Mouse (Mus musculus): ENCODE results near the gene Cacna1c.

Gene Cacna1c

DNA sequence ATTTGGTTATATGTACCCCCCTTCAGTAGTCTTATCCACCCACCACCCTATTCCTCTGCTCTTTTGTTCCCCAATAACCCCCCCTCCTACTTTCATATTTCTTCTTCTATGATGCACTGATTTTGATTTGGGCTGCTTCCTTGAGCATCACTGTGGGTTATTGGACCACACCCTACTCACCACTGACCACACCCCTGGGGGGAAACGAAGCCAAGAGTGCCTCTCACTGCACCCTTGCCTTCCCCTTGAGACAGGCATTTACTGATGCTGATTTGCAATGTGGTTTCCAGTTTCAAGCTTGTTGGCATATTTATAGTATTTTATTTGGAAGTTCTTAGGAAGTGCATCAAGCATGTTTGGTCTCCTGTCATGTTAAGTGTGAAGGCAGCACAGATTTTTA, 337.8 kb downstream of the Cacna1c start:
- no peak for DNase-seq (ENCODE audit: low spot score in 2 of 2)

DNA sequence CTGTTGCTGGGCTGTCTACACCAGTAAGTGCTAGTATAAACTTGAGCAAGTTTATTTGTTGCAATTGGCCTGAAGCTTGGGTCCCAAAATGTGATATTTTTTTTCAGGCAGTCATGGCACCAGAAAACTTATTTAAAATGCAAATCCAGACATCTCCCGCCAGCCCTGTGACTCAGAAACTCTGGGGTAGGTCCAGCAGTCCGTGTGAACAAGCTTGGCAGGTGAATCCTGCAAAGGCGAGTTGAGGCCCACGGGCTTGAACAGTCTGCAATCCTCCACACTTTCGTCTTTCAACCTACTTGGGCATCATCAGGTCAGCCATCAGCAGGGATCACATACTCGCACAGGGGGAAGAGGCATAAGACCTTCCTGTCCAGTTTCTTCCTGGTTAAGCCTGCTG, 344.1 kb downstream of the Cacna1c start:
- no peak for DNase-seq (ENCODE audit: low spot score in 2 of 2)

- no peak for DNase-seq (ENCODE audit: low spot score in 2 of 2)
Measured at GRCm38 (mm10) chr6:118851086-118851485, 345.1 kb downstream of the Cacna1c start.

DNA sequence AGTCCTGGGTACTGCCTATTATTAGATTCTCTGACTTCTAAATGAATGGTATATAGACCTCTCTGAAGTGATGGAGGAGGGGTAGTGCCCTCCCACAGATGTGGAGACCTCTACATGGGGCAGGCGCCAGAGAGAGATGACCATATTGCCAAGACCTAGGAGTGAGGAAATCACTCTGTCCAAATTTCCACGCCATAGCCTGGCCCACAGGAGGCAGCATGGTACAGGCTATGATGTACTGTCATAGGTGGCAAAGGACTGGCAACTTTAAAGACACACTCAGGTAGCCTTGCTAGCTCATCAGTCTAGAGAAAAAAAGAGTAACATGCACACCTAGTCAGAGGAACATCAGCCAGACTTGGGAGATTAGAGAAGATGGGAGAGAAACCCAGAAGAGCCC, 347.6 kb downstream of the Cacna1c start:
- peak in 1 of 2 experiments; percentile 13 for DNase-seq (ENCODE audit: low spot score in 2 of 2)

DNA sequence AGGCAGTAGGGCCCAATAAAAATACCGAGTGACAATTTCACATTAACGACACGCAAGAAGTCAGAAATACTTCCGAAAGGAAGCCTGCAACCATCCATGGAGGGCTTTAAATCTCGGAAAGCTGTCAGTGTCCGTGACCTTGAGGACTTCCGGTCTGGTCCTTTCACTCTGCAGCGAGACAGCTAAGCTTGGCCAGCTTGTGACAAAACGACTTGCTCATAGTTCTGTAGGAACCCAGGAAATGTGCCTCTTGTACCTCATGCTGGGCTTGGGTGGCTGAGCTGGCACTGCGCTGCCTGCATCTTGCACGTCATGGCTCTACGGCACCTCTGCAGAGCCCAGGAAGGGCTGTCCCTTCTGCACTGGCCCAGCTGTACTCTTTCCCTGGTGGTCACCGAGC, 348.5 kb downstream of the Cacna1c start:
- no peak for DNase-seq (ENCODE audit: low spot score in 2 of 2)

DNA sequence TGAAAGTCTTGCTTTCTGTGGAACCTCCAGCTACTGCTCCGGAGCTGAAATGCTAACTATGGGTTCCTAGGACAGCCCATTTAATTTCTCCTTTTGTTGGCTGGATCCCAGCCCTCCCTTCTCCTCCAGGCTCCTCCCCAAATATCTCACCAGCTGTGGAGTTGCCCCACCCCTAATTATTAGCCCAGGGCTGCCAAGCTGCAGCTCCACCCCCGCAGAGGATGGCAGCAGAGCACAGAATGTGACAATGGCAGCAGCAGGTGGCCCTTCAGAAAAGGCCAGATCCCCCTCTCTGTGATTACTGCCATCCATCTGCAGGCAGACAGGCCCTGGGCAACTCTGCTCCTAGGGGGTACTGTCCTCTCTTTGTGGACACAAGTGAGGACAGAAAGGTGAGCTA, 350.4 kb downstream of the Cacna1c start:
- DNase-seq (ENCODE audit: low spot score in 2 of 2): no peak

- no peak for DNase-seq (ENCODE audit: low spot score in 2 of 2)
Measured at GRCm38 (mm10) chr6:118845180-118845579, 351.0 kb downstream of the Cacna1c start.

DNA sequence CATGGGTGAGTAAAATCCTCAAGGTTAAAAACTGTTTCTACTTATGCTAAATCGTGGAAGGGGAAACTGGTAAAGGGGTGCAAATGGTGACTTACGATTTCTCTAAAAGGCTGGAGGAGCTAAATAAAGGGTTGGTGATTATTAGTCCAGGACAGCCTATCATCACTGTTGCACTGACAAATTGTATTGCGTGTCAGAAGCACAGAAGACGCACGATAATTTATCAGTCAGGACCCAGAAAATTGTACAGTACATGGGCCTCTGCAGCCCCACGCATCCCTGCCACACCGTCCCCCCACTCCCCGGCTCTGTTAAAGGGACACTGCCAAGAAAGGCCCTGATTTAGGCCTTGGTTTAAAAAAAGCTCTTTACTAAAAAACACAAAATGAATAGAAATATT, 352.7 kb downstream of the Cacna1c start:
- no peak for DNase-seq (ENCODE audit: low spot score in 2 of 2)

DNA sequence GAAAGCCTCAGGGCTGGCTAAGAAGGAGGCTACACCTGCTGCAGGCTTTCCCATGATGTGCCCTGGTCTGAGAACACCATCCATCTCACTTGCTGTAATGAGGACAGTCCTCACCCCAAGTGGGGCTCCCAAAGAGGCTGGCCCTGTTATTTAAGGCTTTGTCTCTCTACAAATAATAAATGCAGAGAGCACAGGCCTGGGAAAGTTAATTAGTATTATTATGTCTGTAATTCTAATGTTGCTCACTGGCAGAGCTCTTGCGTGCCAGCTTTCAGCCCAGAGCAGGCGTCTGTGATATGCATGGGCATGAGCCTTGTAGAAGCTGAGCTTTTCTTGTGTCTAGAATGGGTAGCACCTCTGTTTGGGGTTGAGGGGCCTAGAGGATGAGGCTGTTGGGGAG, 354.3 kb downstream of the Cacna1c start:
- no peak for DNase-seq (ENCODE audit: low spot score in 2 of 2)

DNA sequence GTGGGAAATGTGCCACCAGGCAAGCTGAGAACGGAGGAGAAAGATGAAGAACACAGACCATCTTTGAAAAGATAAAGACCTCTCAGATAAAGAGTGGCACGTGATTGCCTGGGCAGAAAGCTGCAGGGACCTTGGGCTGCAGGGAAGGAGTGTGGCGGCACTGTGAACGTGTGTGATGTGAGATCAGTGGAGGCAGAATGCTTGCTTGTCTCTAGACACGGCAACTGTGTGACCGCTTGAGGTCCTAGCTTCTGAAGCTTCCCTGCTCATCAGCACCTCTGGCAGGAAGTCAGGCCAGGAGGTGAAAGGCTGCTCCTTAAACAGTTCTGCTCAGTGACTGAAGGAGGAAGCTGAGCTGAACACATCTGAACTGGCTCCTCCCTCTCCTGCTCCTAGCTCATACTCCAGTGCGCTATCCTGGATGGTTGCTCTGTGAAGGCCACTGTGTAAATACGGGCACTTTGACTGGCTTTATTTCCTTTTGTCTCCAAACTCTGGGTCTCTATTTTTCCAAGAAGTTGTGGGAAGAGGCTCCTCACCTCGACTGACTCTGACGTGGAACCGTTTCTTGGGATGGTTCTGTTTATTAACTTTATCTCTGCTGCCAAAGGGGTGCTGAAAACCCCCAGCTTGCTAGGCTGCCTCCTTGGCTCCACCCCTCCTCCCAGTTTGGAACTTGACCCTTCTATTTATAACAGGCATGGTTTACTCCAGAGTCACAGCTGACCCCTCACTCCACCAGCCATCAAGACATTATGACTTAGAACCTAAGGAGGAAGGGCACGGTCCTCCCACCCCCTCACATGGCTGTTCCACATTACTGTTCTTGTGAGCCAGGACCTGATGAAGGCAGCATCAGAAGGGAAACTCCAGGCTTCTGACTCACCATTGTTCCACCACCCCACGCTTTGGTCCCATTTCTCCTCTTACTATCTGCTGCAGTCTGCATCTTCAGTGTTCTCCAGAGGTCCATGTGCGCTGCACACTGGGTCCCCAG, 357.0 kb downstream of the Cacna1c start:
- DNase-seq (ENCODE audit: low spot score in 2 of 2): no peak

DNA sequence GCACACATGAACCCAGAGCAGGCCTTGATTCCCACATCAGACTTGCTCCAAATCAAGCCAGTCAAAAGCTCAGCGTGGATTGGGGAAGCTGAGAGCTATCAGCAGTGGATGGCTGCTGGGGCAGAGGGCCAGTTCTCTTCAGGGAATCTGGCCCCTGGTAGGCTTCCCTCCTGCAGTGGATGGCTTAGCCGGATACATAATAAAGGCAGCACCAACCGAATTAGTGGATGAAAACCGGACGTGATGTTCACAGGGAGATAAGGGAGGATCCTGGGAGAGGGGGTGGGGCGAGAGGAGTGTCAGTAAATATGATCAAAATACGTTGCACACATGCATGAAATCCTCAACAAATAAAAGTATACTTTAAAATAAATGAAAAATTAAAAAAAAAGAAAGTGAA, 359.5 kb downstream of the Cacna1c start:
- no peak for DNase-seq (ENCODE audit: low spot score in 2 of 2)

DNA sequence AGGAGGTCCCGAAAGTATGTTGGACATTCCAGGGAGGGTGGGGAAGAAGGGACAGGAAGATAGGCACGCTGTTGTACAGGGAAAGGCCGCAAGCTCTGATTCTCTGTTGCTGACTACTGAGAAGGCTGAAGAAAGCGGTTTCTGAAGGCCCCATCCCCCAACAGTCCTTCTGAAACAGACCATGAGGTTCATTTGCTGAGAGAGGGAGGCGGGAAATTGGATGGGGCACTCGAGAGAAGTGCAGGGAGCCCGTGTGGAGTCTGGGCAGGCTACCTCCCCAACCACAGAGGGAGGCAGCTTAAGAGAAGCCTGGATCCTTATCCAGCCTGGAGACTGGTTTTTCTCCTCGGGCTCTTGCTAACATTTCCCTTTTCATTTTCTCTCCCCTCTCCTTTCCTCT, 362.2 kb downstream of the Cacna1c start:
- no peak for DNase-seq (ENCODE audit: low spot score in 2 of 2)

GRCm38 (mm10) chr6:118833049-118833448, 363.2 kb downstream of the Cacna1c start:
- DNase-seq (ENCODE audit: low spot score in 2 of 2): no peak

GRCm38 (mm10) chr6:118832616-118833015, 363.6 kb downstream of the Cacna1c start:
- DNase-seq (ENCODE audit: low spot score in 2 of 2): no peak

DNA sequence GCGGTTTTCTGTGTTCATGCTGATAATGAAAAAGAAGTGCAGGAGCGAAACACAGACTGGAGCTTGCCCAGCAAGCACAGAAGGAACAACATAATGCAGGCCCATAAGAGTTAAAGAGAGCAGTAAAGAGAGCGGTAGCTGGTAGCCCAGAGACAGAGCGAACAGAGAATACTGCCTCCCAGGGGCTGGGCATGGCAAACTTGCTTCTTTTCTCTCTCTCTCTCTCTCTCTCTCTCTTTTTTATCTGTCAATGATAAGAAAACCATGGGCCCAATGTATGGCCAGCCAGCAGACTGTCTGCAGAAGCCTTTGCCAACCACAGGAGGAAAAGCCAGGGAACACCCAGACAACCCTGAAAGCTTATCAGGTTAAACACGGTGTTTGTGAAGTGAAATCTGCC, 365.4 kb downstream of the Cacna1c start:
- no peak for DNase-seq (ENCODE audit: low spot score in 2 of 2)

DNA sequence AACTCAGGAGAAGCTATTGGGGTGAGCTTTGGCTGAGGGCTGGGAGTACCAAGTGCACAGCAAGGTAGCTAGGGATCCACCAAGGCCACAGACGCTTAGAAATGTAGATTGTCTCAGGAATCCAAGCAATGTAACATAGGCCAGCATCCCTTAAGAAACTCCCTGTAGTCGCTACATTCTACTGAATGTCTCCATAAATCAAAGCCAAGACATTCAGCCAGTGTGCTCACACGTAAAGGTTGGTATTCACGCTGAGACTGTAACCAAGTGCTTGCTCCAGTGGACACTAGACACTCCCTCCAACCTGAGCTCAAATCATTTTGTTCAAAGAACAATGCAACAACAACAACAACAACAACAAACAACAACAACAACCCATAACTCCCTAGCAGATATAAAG, 368.0 kb downstream of the Cacna1c start:
- DNase-seq (ENCODE audit: low spot score in 2 of 2): no peak

DNA sequence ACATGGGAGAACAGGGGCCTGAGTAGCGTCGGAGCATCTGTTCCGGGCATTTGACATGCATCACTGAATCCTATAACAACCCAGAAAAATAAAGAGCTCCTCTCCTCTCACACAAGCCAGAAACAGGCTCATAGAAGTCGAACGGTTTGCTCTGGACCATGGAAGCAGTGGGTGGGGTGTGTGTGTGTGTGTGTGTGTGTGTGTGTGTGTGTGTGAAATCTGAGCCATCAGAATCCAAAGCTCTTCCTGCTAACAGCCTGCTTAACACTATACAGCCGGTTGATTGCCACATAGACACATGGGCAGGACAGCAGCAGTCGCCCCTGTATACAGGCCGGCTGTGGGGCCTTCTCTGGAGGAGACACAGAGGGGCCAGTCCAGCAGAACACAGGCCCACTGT, 368.7 kb downstream of the Cacna1c start:
- no peak for DNase-seq (ENCODE audit: low spot score in 2 of 2)

- no peak for DNase-seq (ENCODE audit: low spot score in 2 of 2)
Measured at GRCm38 (mm10) chr6:118825400-118825871, 370.8 kb downstream of the Cacna1c start.

GRCm38 (mm10) chr6:118821536-118821935, 374.7 kb downstream of the Cacna1c start:
- DNase-seq (ENCODE audit: low spot score in 2 of 2): peak in 1 of 2 experiments; percentile 13

DNA sequence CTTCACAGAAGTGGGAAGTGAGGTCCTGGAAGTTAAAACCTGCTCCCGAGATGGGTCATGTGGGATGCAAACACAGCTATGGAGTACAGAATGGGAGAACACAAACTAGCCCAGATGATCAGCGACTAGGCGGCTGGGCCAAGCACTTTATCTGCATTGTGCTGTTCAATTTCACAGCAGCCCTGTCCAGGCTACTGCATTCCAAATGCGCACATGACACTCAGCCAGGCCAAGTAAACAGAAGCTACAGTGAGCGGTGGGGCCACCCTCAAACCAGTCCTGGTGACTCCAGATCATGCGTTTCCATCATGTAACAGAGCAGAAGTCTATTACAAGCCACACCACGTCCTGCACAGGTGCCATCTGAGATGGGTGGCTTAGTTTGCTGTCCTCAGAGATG, 376.6 kb downstream of the Cacna1c start:
- no peak for DNase-seq (ENCODE audit: low spot score in 2 of 2)

- DNase-seq (ENCODE audit: low spot score in 2 of 2): no peak
Measured at GRCm38 (mm10) chr6:118817928-118818503, 378.2 kb downstream of the Cacna1c start.

DNA sequence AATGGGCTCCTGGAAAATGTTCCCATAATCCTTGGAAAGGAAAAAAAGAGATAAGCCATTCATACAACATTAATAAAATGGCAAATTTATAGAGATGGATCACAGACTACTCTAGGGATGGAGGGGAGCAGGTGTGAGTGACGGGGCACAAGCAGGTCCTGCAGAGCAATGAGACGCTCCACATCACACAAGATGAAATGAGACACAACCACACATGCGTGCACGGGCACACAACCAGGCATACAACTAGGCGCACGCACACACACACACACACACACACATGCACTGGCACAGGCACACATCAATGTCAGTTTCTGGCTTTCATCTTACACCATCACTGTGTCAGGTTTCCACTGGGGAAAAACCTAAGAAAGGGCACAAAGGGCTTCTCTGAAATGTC, 380.0 kb downstream of the Cacna1c start:
- DNase-seq (ENCODE audit: low spot score in 2 of 2): no peak

DNA sequence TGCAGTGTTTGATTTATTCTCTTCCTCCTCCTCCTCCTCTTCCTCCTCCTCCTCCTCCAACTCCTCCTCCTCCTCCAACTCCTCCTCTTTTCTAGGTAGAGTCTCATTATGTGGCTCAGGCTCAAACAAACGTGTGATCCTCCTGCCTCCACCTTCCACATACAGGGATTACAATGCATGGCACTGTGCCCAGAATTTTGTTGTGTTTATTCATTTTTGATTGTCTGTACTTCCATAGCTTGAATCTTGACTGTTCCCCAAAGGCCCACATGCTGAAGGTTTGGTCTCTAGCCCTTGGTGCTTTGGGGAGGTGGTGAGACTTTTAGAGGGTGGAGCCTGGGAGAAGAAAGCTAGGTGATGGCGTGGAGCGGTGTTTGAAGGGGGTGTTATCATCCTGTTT, 383.7 kb downstream of the Cacna1c start:
- DNase-seq (ENCODE audit: low spot score in 2 of 2): no peak

Measured in urinary bladder, postnatal 36 days (tissue).